Mouse (Mus musculus) forebrain, embryonic 12.5 days (tissue): Measurements from ENCODE around the gene Mtmr11. TPM values are rescaled to one million over a fixed set of nuclear protein-coding genes. Genes with fewer than 3 reads are reported as not detected.
A peak's percentile ranks its signal among the peaks of the same experiment; 100 is the strongest.

Experiments used
- ATAC-seq: fragments of 200-750 bp; cut with Nextera tagmentation; 2 replicates; pipeline ENCODE4 v1.8.0; 2017; ENCODE audit warnings: moderate TSS enrichment; ENCODE audit not compliant: low FRiP score
- H3K27ac ChIP-seq: fragments of 300-500 bp; sonication (generic); 2 replicates; pipeline ENCODE4 v1.5.1; 2016; ENCODE audit warnings: mild to moderate bottlenecking
- H3K27me3 ChIP-seq: fragments of 300-500 bp; sonication (generic); 2 replicates; pipeline ENCODE4 v1.6.1; 2016; ENCODE audit warnings: mild to moderate bottlenecking
- H3K36me3 ChIP-seq: fragments of 300-500 bp; sonication (generic); replicated peaks from 2 replicates; pipeline ENCODE4 v1.6.1; 2016; ENCODE audit warnings: mild to moderate bottlenecking
- H3K4me1 ChIP-seq: fragments of 300-500 bp; sonication (generic); 2 replicates; pipeline ENCODE4 v1.6.1; 2016
- H3K4me2 ChIP-seq: fragments of 300-500 bp; sonication (generic); 2 replicates; pipeline ENCODE4 v1.6.1; 2016; ENCODE audit warnings: mild to moderate bottlenecking, moderate library complexity
- H3K4me3 ChIP-seq: fragments of 300-500 bp; sonication (generic); replicated peaks from 2 replicates; pipeline ENCODE4 v1.5.1; 2016; ENCODE audit warnings: mild to moderate bottlenecking
- H3K9ac ChIP-seq: fragments of 300-500 bp; sonication (generic); 2 replicates; pipeline ENCODE4 v1.6.1; 2016; ENCODE audit warnings: mild to moderate bottlenecking
- H3K9me3 ChIP-seq: fragments of 300-500 bp; sonication (generic); 2 replicates; pipeline ENCODE4 v1.6.1; 2016
- WGBS: fragments of 180-500 bp; shearing (Covaris S2); methylation state at CpG from one replicate; pipeline ENCODE4 v1.1.7; 2016; 5-methylcytosine and 5-hydroxymethylcytosine counted together
- polyA plus RNA-seq: library from polyadenylated mRNA; unstranded; fragments of >200 nt; fragmentation: Nextera tagmentation; extraction: Ambion mirVana; gene quantifications from 2 replicates; pipeline ENCODE4 v1.2.1, GENCODE M21; 2016

The Mtmr11 gene
- 13.4 and 17.8 TPM in 2 replicates for polyA plus RNA-seq

- peak within 1 kb of the TSS; percentile 82 for H3K4me2 ChIP-seq
- 8% methylated on average over 15 of the region's 16 CpGs for WGBS
Observed at GRCm38 (mm10) chr3:96161869-96162840, at the start of gene Mtmr11. Gene Mtmr11, plus strand, starts transcription at chr3:96162004.

GRCm38 (mm10) chr3:96113251-96113650 lies 48.6 kb upstream of the Mtmr11 start:
- no peaks in the 10 kb centered on the region for H3K9me3 ChIP-seq
- no peak overlapping the region for H3K4me2 ChIP-seq
- H3K4me1 ChIP-seq, result no peaks in the 10 kb centered on the region
- no peak for ATAC-seq
- H3K4me3 ChIP-seq, result no peak overlapping the region
- H3K27me3 ChIP-seq, result no peaks in the 10 kb centered on the region
- no peak overlapping the region for H3K9ac ChIP-seq
- WGBS, result 66% methylated on average over 3 of the region's 3 CpGs
- no peaks in the 10 kb centered on the region for H3K36me3 ChIP-seq
- H3K27ac ChIP-seq, result no peak overlapping the region

More at GRCm38 (mm10) chr3:96161869-96162840, at the start of gene Mtmr11:
- H3K9ac ChIP-seq, result peak within 1 kb of the TSS; percentile 55
- no peaks in the 10 kb centered on the region for H3K27me3 ChIP-seq
- H3K27ac ChIP-seq, result peak within 1 kb of the TSS; percentile 63
- no peak for ATAC-seq
- H3K4me1 ChIP-seq, result peaks cover 26% of the 10 kb centered on the region
- H3K9me3 ChIP-seq, result no peaks in the 10 kb centered on the region
- H3K4me3 ChIP-seq, result peak within 1 kb of the TSS; percentile 37
- H3K36me3 ChIP-seq, result no peaks in the 10 kb centered on the region

- Histone ChIP-seq H3K4me3 (no peak overlapping the region), H3K9me3 (no peaks in the 10 kb centered on the region), H3K27ac (no peak overlapping the region), H3K4me1 (no peaks in the 10 kb centered on the region), H3K36me3 (no peaks in the 10 kb centered on the region), H3K27me3 (no peaks in the 10 kb centered on the region), H3K4me2 (no peak overlapping the region), H3K9ac (no peak overlapping the region)
- no peak for ATAC-seq
- 75% methylated on average over 2 of the region's 2 CpGs for WGBS
Observed at GRCm38 (mm10) chr3:96118142-96118541, 43.7 kb upstream of the Mtmr11 start.

GRCm38 (mm10) chr3:96118702-96119101 lies 43.1 kb upstream of the Mtmr11 start:
- 95% methylated on average over 2 of the region's 2 CpGs for WGBS

GRCm38 (mm10) chr3:96124235-96124634 lies 37.6 kb upstream of the Mtmr11 start:
- H3K4me2 ChIP-seq, result no peak overlapping the region
- H3K9ac ChIP-seq, result no peak overlapping the region
- no peaks in the 10 kb centered on the region for H3K27me3 ChIP-seq
- no peaks in the 10 kb centered on the region for H3K4me1 ChIP-seq
- H3K36me3 ChIP-seq, result no peaks in the 10 kb centered on the region
- no peaks in the 10 kb centered on the region for H3K9me3 ChIP-seq
- WGBS, result 91% methylated on average over 5 of the region's 5 CpGs
- no peak overlapping the region for H3K4me3 ChIP-seq
- H3K27ac ChIP-seq, result no peak overlapping the region
- no peak for ATAC-seq

More at GRCm38 (mm10) chr3:96118702-96119101, 43.1 kb upstream of the Mtmr11 start:
- Histone ChIP-seq H3K4me3 (no peak overlapping the region), H3K9ac (no peak overlapping the region), H3K27ac (no peak overlapping the region), H3K9me3 (no peaks in the 10 kb centered on the region), H3K4me2 (no peak overlapping the region), H3K36me3 (no peaks in the 10 kb centered on the region), H3K27me3 (no peaks in the 10 kb centered on the region), H3K4me1 (no peaks in the 10 kb centered on the region)
- no peak for ATAC-seq

GRCm38 (mm10) chr3:96128128-96128527 lies 33.7 kb upstream of the Mtmr11 start:
- Histone ChIP-seq H3K27ac (no peak overlapping the region), H3K4me2 (no peak overlapping the region), H3K36me3 (no peaks in the 10 kb centered on the region), H3K4me1 (no peaks in the 10 kb centered on the region), H3K9me3 (no peaks in the 10 kb centered on the region), H3K4me3 (no peak overlapping the region), H3K9ac (no peak overlapping the region), H3K27me3 (no peaks in the 10 kb centered on the region)
- ATAC-seq, result no peak

GRCm38 (mm10) chr3:96132478-96132877 lies 29.3 kb upstream of the Mtmr11 start:
- no peak for ATAC-seq
- H3K27ac ChIP-seq, result no peak overlapping the region
- no peaks in the 10 kb centered on the region for H3K36me3 ChIP-seq
- peaks cover 5% of the 10 kb centered on the region; the same call in 1 of the 2 replicates for H3K4me1 ChIP-seq
- H3K9me3 ChIP-seq, result no peaks in the 10 kb centered on the region
- H3K4me3 ChIP-seq, result no peak overlapping the region
- no peak overlapping the region for H3K4me2 ChIP-seq
- H3K27me3 ChIP-seq, result no peaks in the 10 kb centered on the region
- no peak overlapping the region for H3K9ac ChIP-seq
- WGBS, result 83% methylated on average over 3 of the region's 3 CpGs

GRCm38 (mm10) chr3:96133327-96133905 lies 28.4 kb upstream of the Mtmr11 start:
- WGBS, result 74% methylated on average over 11 of the region's 11 CpGs
- no peak overlapping the region for H3K4me2 ChIP-seq
- H3K9me3 ChIP-seq, result no peaks in the 10 kb centered on the region
- no peak overlapping the region for H3K27ac ChIP-seq
- no peak overlapping the region for H3K4me3 ChIP-seq
- H3K4me1 ChIP-seq, result peaks cover 5% of the 10 kb centered on the region; the same call in 1 of the 2 replicates
- ATAC-seq, result no peak
- no peaks in the 10 kb centered on the region for H3K27me3 ChIP-seq
- no peak overlapping the region for H3K9ac ChIP-seq
- H3K36me3 ChIP-seq, result no peaks in the 10 kb centered on the region

- Histone ChIP-seq H3K4me2 (no peak overlapping the region), H3K9ac (no peak overlapping the region), H3K27me3 (no peaks in the 10 kb centered on the region), H3K9me3 (no peaks in the 10 kb centered on the region), H3K4me3 (no peak overlapping the region), H3K4me1 (peaks cover 10% of the 10 kb centered on the region), H3K27ac (no peak overlapping the region), H3K36me3 (no peaks in the 10 kb centered on the region)
- no peak for ATAC-seq
- WGBS, result 77% methylated on average over 3 of the region's 3 CpGs
Observed at GRCm38 (mm10) chr3:96135011-96135410, 26.8 kb upstream of the Mtmr11 start.

- Histone ChIP-seq H3K27me3 (no peaks in the 10 kb centered on the region), H3K4me3 (no peak overlapping the region), H3K27ac (no peak overlapping the region), H3K9me3 (no peaks in the 10 kb centered on the region), H3K9ac (no peak overlapping the region), H3K4me2 (no peak overlapping the region), H3K4me1 (no peaks in the 10 kb centered on the region), H3K36me3 (peaks cover 45% of the 10 kb centered on the region)
- WGBS, result 25% methylated on average over 5 of the region's 5 CpGs
- no peak for ATAC-seq
Observed at GRCm38 (mm10) chr3:96147950-96148349, 13.9 kb upstream of the Mtmr11 start.

- Histone ChIP-seq H3K27ac (no peak overlapping the region), H3K4me3 (no peak overlapping the region), H3K27me3 (no peaks in the 10 kb centered on the region), H3K9ac (no peak overlapping the region), H3K36me3 (peaks cover 57% of the 10 kb centered on the region), H3K4me1 (no peaks in the 10 kb centered on the region), H3K4me2 (no peak overlapping the region), H3K9me3 (no peaks in the 10 kb centered on the region)
- no peak for ATAC-seq
- WGBS, result 92% methylated on average over 7 of the region's 7 CpGs
Observed at GRCm38 (mm10) chr3:96151836-96152235, 10.0 kb upstream of the Mtmr11 start.

- H3K36me3 ChIP-seq, result peaks cover 57% of the 10 kb centered on the region
- no peak overlapping the region for H3K4me2 ChIP-seq
- no peaks in the 10 kb centered on the region for H3K4me1 ChIP-seq
- no peaks in the 10 kb centered on the region for H3K9me3 ChIP-seq
- H3K9ac ChIP-seq, result no peak overlapping the region
- H3K27me3 ChIP-seq, result no peaks in the 10 kb centered on the region
- no peak overlapping the region for H3K4me3 ChIP-seq
- WGBS, result 94% methylated on average over 5 of the region's 5 CpGs
- H3K27ac ChIP-seq, result no peak overlapping the region
- no peak for ATAC-seq
Observed at GRCm38 (mm10) chr3:96152611-96153010, 9.2 kb upstream of the Mtmr11 start.
